Mouse (Mus musculus) macrophage (primary cell): ENCODE data around the gene Vipas39. TPM values are rescaled to one million over a fixed set of nuclear protein-coding genes. Genes with fewer than 3 reads are reported as not detected.
"Not testable (repeated sequence)": the region's sequence is repeated elsewhere in the genome, so short reads cannot be mapped to it uniquely, and the experiment has no call there.

ENCODE experiments used
- H3K27ac ChIP-seq: fragments of 350-480 bp; formaldehyde crosslinking; 2 replicates; pipeline ENCODE4 v1.9.0; 2021
- H3K36me3 ChIP-seq: fragments of 350-480 bp; formaldehyde crosslinking; 2 replicates; pipeline ENCODE4 v1.9.0; 2021; ENCODE audit errors: inconsistent target
- H3K4me3 ChIP-seq: fragments of 350-480 bp; formaldehyde crosslinking; 2 replicates; pipeline ENCODE4 v1.9.0; 2021; ENCODE audit errors: inconsistent target
- H3K79me2 ChIP-seq: fragments of 350-480 bp; formaldehyde crosslinking; 2 replicates; pipeline ENCODE4 v1.9.0; 2021; ENCODE audit errors: inconsistent target
- WGBS: methylation state at CpG from one replicate; pipeline ENCODE4 v1.1.7; 2026; ENCODE audit warnings: inconsistent platforms; ENCODE audit not compliant: missing documents; 5-methylcytosine and 5-hydroxymethylcytosine counted together
- polyA plus RNA-seq: library from polyadenylated mRNA; stranded (reverse); fragments of 250-400 nt; gene quantifications from 3 replicates; pipeline ENCODE4 v1.2.4, GENCODE M21; 2018; ENCODE audit warnings: inconsistent platforms

Vipas39 gene
- polyA plus RNA-seq, 1 experiment from 2014 or later, result 136 TPM

DNA sequence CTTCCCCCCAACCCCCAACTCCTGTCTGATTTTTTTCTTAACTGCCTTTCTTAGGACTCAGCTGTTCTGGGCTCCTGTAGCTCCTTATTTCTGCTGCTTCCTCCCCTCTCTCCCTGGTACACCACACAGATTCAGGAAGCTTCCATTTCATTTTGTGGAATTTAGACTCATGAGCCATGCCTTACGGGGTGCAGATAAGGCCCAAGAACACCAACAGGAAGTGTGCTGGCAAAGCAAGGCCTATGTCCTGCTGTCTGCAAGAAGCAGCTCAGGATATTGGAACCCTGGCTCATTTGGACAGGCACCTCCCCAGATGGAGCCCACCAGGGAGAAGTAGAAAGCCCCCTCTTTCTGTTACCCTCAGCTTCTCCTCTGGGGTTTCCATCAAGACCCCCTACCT is 15.7 kb upstream of the Vipas39 start:
- no peak overlapping the region for H3K27ac ChIP-seq
- no peaks in the 10 kb centered on the region for H3K79me2 ChIP-seq
- no peaks in the 10 kb centered on the region for H3K36me3 ChIP-seq
- no peak overlapping the region for H3K4me3 ChIP-seq
- WGBS, result 89% methylated on average over 1 of the region's 1 CpGs

DNA sequence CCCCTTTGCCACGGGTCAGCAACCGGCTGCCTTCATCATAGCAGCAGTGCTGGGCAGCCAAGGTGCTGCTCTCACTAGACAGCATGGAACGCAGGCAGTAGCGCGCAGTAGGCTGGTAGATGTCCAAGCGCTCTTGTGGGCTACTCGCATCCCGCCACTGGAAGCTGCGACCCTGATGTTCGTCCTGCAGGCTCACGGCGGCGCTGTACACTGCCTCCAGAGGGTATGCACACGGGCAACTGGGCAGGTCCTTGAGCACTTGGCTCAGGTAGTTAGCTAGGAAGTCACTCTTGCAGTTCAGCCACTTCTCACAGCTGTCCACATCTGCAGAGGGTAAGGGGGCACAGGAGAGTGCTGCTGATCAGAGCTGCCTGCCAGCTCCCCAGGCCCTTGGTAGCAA is 13.8 kb upstream of the Vipas39 start:
- 95% methylated on average over 14 of the region's 14 CpGs for WGBS
- H3K4me3 ChIP-seq, result no peak overlapping the region
- H3K36me3 ChIP-seq, result no peaks in the 10 kb centered on the region
- H3K27ac ChIP-seq, result no peak overlapping the region
- H3K79me2 ChIP-seq, result no peaks in the 10 kb centered on the region

DNA sequence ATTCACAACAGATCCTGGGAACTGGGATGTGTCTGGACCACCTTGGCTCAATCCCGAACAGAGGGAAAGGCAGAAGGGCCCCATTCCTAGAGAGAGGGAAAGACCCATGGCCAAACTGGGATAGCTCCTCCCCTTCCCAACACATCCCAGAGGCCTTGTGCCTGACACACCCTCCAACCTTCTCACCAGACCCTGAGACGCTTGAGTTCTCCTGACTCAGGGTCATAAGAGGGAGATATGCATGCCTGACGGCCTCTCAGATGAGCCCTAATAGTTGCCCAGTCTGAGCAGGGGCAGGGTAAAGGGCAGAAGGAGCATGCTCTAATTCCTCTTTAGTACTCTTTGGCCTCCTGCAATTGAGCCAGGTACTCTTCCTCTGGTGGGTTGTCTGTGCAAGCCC is 13.3 kb upstream of the Vipas39 start:
- Histone ChIP-seq H3K36me3 (0 out of 2 replicates have a peak, but pooled peaks cover under 1% of the 10 kb centered on the region), H3K27ac (no peak overlapping the region), H3K4me3 (no peak overlapping the region), H3K79me2 (no peaks in the 10 kb centered on the region)
- 91% methylated on average over 3 of the region's 3 CpGs for WGBS

DNA sequence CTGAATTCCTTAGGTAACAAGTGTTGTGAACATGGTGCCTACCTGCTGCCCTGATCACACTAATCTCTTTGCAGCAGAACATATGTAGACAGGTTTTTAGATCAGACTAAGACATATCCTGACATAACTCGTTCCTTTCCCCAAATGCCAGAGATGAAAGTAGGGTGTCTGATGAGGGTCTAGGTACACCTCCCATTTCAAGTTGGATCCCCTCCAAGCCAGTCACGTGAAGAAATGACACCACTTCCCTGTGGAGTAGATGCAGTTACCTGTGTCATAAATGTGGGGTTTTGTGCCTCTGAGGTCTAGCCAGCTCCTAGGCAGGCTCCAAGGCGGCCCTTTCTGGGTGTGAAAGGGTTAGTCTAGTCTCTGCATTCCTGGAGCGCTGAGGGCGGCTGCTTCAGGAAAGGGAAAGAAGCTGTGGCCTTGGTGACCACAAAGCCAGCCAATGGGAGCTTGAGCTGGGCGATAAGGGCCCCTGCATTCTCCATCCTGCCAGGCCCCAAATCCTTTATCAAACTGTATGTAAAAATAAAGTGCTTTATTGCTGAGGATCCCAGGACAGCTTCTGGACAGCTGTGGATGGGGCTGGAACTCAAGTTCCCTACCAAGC is 12.2 kb upstream of the Vipas39 start:
- H3K36me3 ChIP-seq, result peaks cover 7% of the 10 kb centered on the region; the same call in 1 of the 2 replicates

DNA sequence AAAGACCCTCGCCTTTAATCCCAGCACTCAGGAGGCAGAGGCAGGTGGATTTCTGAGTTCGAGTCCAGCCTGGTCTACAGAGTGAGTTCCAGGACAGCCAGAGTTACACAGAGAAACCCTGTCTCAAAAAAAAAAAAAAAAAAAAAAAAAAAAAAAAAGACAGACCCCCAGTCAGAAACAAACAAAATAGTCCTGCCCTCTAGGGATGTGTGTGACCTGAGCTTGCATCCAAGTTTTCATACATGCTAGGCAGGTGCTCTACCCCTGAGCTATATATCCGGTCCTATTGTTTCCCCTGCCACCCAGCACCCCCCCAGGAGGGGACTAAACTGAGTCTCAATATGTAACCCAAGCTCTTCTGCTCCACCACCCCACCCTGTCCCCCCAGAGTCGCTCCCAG is 11.2 kb upstream of the Vipas39 start:
- H3K79me2 ChIP-seq, H3K4me3 ChIP-seq, H3K27ac ChIP-seq: not testable (repeated sequence)
- H3K36me3 ChIP-seq, result peaks cover 17% of the 10 kb centered on the region; the same call in 1 of the 2 replicates
- WGBS, result 94% methylated on average over 3 of the region's 4 CpGs

More for the DNA sequence above, 12.2 kb upstream of the Vipas39 start:
- no peak overlapping the region for H3K4me3 ChIP-seq
- H3K27ac ChIP-seq, result no peak overlapping the region
- WGBS, result 43% methylated on average over 6 of the region's 6 CpGs
- H3K79me2 ChIP-seq, result no peaks in the 10 kb centered on the region

DNA sequence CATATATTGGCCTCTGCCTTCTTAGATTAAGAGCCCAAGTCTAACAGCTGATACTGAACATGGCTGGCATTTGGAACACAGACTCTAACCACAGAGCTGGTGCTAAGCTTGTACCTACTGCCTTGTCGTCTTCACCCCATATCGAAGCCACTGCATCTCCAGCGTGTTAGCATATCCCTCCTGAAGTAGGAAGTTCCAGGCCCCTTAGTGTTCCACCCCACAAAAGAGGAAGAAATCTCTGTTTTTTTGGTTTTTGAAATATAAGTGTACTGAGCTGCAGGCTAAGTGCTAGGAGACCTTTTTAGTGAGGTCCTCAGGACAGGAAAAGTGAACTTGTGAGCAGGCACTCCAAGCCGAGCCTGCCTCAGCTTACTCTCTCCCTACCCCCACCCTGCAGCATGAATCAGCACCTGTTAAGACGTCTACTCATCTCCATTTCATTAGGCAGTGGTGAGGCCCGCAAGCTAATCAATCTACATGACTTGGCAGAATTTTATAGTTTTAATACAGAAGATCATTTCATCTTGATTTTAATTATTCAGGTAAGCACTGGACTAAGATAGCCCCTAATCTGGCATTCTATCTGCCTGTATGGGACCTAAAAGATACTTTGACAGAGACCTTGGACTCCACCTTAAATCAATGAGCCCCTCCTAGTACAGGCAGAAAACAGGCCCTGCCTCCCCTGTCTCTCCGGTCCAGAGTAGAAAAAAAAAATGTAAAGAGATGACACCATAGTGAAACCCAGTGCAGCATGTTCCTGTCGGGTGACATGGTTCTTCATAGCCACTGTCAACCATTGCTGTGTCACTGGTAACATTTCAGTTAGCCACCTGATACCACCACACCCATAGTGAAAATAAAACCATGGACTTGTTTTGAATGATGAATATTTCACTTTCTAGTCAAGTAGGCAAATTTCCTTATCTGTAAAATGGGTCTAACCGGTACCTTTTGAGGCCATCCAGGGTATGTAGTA is 9.1 kb upstream of the Vipas39 start:
- Histone ChIP-seq H3K36me3 (peaks cover 36% of the 10 kb centered on the region), H3K27ac (peak overlapping the region; percentile 54), H3K79me2 (peaks cover 12% of the 10 kb centered on the region), H3K4me3 (no peak overlapping the region)
- WGBS, result 47% methylated on average over 9 of the region's 9 CpGs

DNA sequence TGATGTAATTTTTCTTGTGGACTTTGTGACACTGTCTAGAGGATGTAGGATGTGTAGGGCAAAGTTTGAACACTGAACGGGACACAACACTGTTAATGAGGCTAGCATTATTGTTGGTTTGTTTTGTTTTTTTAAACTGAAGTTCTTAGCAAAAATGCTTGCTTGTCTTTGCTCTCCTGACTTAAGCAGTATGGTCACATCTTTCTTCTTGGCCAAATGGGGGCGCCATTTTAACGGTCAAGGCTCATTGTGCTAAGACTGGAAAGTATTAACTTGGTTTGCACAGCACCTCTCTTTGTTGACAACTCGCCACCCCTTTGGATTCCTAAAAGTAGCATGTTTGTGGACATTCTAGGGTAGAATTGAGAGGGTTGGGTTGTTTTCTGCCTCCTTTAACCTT is 1.6 kb upstream of the Vipas39 start:
- peaks cover 79% of the 10 kb centered on the region for H3K79me2 ChIP-seq
- H3K36me3 ChIP-seq, result peaks cover 45% of the 10 kb centered on the region
- peak overlapping the region; percentile 97 for H3K27ac ChIP-seq
- WGBS, result 17% methylated on average over 4 of the region's 4 CpGs
- H3K4me3 ChIP-seq, result peak overlapping the region; percentile 98

DNA sequence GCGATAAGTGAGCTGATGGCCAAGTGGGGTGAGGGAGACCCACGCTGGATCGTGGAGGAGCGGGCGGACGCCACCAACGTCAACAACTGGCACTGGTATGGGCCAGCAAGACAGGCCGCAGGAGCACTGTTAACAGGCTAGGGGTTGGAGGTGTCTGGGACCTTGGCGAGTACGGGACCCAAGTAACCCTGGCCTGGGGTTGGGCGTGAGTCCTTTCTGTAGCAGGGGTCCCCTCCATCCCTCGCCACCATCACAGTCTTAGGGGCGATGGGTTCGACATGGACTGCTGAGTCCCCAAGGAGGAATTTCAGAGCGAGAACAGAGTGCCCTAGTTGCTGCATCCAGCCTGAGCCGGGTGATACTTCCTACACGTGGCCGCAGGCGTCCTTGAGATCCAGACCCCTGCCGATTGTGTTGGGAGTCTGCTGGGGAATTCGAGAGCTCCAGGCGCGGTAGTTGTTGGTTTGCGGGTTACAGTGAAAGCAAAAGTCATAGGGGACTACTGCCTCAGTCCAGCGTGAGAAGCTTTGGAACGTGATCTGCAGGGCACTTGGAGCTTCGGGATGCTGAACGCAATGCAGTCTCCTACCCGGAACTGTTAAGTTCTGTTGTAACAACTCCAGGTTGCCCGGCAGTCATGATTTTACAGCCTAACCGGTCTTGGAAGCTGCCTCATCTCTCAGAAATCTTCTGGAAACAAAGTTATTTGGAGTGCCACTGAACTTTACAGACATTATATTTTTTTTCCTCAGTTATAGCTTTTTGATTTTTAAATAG is 959 bp upstream of the Vipas39 start:
- Histone ChIP-seq H3K4me3 (peak overlapping the region; percentile 98), H3K79me2 (peaks cover 79% of the 10 kb centered on the region), H3K27ac (peak overlapping the region; percentile 97), H3K36me3 (peaks cover 41% of the 10 kb centered on the region)
- under 1% methylated on average over 31 of the region's 31 CpGs for WGBS

DNA sequence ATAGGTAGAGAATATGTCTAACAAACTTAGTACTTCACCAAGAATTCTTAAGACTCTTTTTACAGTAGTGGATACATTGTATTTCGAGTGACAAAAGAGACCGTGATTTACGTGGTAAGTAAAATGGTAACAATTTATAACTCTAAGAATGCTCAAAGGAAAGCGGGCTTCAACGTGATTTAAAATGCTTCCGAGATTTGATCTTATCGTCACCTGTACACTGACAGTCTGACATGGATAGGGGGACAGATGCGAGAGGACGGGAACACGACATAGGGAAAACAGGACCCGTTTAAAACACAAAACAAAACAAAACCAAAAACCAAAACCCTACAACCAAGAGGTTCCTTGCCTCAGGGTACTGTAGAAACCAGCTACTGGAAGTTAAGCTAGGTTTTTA is 612 bp downstream of the Vipas39 start:
- 22% methylated on average over 11 of the region's 11 CpGs for WGBS
- H3K4me3 ChIP-seq, result peak overlapping the region; percentile 98
- peaks cover 30% of the 10 kb centered on the region for H3K36me3 ChIP-seq
- H3K27ac ChIP-seq, result peak overlapping the region; percentile 97
- H3K79me2 ChIP-seq, result peaks cover 71% of the 10 kb centered on the region

DNA sequence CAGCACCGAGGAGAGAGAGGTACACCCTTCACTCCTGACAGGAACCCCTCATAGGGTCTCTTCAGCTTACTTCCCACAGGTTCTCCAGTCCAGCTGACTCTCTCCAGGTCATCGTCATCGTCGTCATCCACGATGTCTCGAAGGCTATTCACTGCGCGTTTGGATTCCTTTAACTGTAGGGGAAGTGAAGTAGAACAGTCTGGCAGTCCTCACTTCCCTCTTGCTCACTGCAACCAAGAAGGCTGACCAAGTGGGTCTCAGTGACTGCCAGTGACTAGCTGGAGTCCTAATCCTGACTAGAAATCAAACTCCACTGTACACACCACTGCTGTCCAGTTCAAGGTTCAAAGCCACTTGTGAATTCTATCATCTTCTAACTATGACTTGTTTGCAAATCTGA is 5.5 kb downstream of the Vipas39 start:
- WGBS, result 65% methylated on average over 8 of the region's 8 CpGs
- Histone ChIP-seq H3K36me3 (peaks cover 43% of the 10 kb centered on the region), H3K27ac (peak overlapping the region; percentile 97), H3K79me2 (peaks cover 51% of the 10 kb centered on the region), H3K4me3 (no peak overlapping the region)

DNA sequence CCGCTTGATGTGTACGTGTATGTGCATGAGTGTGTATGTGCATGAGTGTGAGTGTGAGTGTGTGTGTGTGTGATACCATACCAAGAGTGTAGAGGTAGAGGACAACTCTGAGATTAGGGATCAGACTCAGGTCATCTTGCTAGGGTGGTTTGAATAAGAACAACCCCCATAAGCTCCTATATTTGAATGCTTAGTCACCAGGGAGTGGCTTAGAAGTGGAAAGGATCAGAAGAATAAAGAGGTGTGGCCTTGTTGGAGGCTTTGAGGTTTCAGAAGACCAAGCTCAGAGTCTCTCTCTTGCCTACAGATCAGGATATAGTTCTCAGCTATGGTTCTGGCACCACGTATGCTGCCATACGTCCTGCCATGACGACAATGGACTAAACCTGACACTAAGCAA is 9.4 kb downstream of the Vipas39 start:
- H3K79me2 ChIP-seq, result peaks cover 25% of the 10 kb centered on the region; the same call in 1 of the 2 replicates
- WGBS, result 97% methylated on average over 5 of the region's 5 CpGs
- no peak overlapping the region for H3K4me3 ChIP-seq
- H3K27ac ChIP-seq, result peak overlapping the region; percentile 22; the same call in 1 of the 2 replicates
- H3K36me3 ChIP-seq, result peaks cover 75% of the 10 kb centered on the region

DNA sequence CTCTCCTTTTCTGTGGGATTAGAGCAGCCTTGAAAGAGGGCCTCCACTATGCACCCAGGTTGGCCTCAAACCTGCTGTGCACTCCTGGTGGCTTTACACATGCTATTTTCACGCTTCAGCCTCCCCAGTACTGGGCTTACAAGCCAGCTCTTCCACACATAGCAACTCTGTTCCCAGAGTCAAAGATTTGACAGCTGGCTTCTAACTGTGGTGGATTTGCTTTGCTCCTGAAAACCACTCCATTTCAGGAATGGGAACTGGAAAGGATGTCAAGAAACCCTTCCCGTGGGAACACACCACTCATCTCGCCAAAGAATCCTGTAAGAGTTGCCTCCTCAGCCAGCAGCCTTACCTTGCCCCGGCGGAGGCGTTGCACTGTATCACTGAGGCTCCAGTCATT is 12.2 kb downstream of the Vipas39 start:
- no peak overlapping the region for H3K4me3 ChIP-seq
- H3K27ac ChIP-seq, result no peak overlapping the region
- peaks cover 18% of the 10 kb centered on the region; the same call in 1 of the 2 replicates for H3K79me2 ChIP-seq
- 96% methylated on average over 6 of the region's 6 CpGs for WGBS
- peaks cover 96% of the 10 kb centered on the region for H3K36me3 ChIP-seq

DNA sequence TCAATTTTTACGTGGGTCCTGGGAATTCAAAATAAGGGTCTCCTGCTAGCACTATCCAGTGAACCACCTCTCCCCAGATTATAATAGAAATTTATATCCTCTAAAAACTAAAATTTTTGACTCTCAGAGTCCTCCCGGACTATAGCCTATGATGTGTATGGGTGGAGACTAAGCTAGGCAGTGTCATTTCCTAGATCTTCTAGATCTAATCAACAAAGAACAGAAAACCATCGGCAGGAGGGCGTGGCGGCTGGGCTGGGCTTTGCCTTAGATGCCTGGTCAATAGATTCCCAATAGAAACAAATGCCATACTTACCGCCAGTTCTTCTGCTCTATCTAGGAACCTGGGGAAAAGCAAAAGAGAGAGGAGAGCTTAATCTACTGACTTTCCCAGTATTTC is 15.9 kb downstream of the Vipas39 start:
- peaks cover 90% of the 10 kb centered on the region for H3K36me3 ChIP-seq
- no peak overlapping the region for H3K4me3 ChIP-seq
- H3K79me2 ChIP-seq, result no peaks in the 10 kb centered on the region
- H3K27ac ChIP-seq, result no peak overlapping the region
- WGBS, result 90% methylated on average over 5 of the region's 6 CpGs

DNA sequence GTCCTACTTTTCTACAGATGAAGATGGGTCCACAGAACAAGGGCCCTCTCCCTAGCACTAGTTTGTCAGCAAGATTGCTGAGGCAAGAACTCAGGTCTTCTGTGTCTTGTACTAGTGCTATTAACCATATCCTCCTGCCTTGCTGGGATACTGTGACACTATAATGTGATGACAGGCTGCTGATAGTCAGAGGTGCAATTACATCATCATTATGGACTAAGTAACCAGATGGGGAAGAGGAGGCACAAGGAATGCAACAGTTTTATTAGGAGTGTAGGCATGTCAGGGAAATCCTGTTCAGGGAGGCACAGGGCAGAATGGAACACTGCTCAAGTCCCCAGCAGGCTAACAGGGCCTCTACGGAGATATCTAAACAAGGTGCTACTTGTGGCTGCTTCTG is 27.4 kb downstream of the Vipas39 start, which contains the start of gene Noxred1:
Noxred1 (minus strand) TSS at position 101 of the 400 bp plus-strand sequence.
- H3K27ac ChIP-seq, result no peak within 1 kb of the TSS
- WGBS, result 89% methylated on average over 1 of the region's 1 CpGs
- H3K4me3 ChIP-seq, result no peak within 1 kb of the TSS
- H3K36me3 ChIP-seq, result peaks cover 46% of the 10 kb centered on the region
- H3K79me2 ChIP-seq, result no peaks in the 10 kb centered on the region
